Mouse (Mus musculus) R1 (cell line): ENCODE data around the gene Gm6482.
"Not testable (repeated sequence)": the region's sequence is repeated elsewhere in the genome, so short reads cannot be mapped to it uniquely, and the experiment has no call there.

Experiments
- DNase-seq: peaks from one replicate; pipeline ENCODE4 v3.0.0-alpha.2; 2018; ENCODE audit warnings: low read depth, low spot score

Gene Gm6482

GRCm38 (mm10) chr14:41408181-41408580 is at the start of gene Gm6482:
Gene Gm6482, minus strand, starts transcription at chr14:41408281.
- DNase-seq: not testable (repeated sequence)

- DNase-seq: not testable (repeated sequence)
Observed at GRCm38 (mm10) chr14:41453418-41453817, 45.3 kb upstream of the Gm6482 start, which contains the start of gene Gm7954. Gene Gm7954, minus strand, starts transcription at chr14:41453518.

- DNase-seq: peak; percentile 53
Observed at GRCm38 (mm10) chr14:41425393-41426075, 17.5 kb upstream of the Gm6482 start.

- peak; percentile 0 for DNase-seq
Observed at GRCm38 (mm10) chr14:41424694-41425093, 16.6 kb upstream of the Gm6482 start.

DNA sequence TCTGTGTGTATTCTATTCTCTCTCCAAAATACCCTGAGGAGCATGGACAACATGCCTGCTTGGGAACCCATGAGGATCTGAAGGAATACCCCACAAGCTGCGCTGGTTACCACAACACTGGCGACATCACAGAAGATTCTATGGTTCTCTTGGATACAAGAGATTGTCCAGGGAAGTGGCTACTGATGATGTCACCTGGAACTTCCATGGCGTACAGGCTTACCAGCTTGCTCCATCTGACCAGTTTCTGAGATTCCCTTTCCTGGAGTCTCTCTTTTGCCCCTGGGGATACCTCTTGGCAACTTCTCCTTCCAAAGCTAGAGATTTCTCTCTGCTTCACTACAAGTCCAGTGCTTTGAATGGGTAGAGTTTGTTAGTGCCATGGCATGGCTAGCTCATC is 21.8 kb downstream of the Gm6482 start, which contains the start of gene Gm7945:
Gm7945 (minus strand) TSS at position 101 of the 400 bp plus-strand sequence.
- DNase-seq: not testable (repeated sequence)
